Mouse (Mus musculus): Measurements from ENCODE around the gene Bsdc1.
"Not testable (repeated sequence)": the region's sequence is repeated elsewhere in the genome, so short reads cannot be mapped to it uniquely, and the experiment has no call there.

The Bsdc1 gene

GRCm38 (mm10) chr4:129461183-129461960 is at the start of gene Bsdc1:
Gene Bsdc1, plus strand, starts transcription at chr4:129461581.
- peak; percentile 99 for DNase-seq (ENCODE audit: low read depth in 1 of 2, low spot score in 2 of 2)

DNA sequence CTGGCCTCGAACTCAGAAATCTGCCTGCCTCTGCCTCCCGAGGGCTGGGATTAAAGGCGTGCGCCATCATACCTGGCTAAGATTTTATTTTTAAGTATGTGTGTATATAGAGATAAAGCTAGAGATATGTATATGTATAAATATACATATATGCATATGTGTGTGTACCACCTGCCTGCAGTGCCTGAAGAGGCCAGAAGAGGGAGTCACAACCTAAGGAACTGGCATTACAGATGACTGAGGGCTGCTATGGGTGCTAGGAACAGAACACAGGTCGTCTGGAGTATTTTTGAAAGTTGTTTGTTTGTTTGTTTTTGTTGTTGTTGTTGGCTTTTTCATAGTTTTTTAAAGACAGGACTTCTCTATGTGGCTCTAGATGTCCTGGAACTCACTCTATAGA is 45.5 kb upstream of the Bsdc1 start:
- DNase-seq (ENCODE audit: low read depth in 1 of 2, low spot score in 2 of 2), result no peak

GRCm38 (mm10) chr4:129416478-129416877 is 44.9 kb upstream of the Bsdc1 start:
- DNase-seq (ENCODE audit: low read depth in 1 of 2, low spot score in 2 of 2), result no peak

- DNase-seq (ENCODE audit: low read depth in 1 of 2, low spot score in 2 of 2), result no peak
These were observed 43.1 kb upstream of the Bsdc1 start for GRCm38 (mm10) chr4:129418321-129418720.

DNA sequence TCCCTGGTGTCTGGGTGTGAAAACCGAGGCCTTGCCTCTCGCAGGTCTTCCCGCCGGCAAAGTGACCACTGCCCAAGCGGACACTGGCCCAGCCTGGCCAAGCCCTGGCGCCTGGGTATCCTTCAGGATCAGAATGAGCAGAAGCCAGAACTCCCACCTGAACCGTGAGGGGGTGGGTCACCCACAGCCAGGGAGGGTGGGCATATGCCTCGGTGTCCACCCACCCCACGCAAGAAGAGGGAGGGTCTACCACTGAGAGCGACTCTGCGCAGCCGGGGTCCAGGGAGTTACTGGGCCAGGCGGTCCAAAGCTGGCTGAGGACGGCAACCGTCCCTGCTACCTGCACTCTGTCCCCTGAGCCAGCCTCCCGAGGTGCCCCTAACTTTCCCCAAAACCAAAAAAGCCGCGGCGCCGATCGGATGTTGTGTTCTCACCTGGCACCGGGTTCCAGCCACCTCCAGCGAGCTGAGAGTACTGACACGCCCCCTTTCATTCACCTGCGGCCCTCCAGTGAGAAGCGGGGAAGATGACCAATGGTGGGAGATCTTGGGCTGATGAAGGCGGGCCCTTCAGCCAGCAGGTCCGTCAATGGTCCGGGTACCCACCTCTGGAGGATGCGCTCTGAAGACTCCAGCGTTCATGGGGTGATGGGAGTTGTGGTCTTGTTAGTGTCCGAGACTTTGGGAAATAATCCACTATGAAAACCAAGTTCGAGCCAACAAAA is 20.9 kb upstream of the Bsdc1 start, which contains the start of gene Zbtb8b:
TSS of gene Zbtb8b (minus strand) at position 514 of the 724 bp plus-strand sequence.
- DNase-seq (ENCODE audit: low read depth in 1 of 2, low spot score in 2 of 2), result no peak

GRCm38 (mm10) chr4:129441145-129441544 is 20.2 kb upstream of the Bsdc1 start:
- no peak for DNase-seq (ENCODE audit: low read depth in 1 of 2, low spot score in 2 of 2)

DNA sequence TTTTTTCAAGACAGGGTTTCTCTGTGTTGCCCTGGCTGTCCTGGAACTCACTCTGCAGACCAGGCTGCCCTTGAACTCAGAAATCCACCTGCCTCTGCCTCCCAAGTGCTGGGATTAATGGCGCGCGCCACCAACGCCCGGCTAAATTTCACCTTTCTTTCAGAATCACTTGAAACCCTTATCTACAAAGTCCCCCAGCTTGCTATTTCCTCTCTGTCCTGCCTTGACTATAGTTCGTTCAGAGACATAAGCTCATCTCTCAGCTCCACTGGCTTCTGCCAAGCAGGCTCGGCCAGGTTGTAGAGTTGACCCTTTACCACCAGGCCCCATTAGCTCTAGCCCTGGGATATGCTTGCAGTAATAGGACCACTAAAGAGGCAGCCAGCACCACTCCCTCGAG is 14.0 kb upstream of the Bsdc1 start:
- no peak for DNase-seq (ENCODE audit: low read depth in 1 of 2, low spot score in 2 of 2)

DNA sequence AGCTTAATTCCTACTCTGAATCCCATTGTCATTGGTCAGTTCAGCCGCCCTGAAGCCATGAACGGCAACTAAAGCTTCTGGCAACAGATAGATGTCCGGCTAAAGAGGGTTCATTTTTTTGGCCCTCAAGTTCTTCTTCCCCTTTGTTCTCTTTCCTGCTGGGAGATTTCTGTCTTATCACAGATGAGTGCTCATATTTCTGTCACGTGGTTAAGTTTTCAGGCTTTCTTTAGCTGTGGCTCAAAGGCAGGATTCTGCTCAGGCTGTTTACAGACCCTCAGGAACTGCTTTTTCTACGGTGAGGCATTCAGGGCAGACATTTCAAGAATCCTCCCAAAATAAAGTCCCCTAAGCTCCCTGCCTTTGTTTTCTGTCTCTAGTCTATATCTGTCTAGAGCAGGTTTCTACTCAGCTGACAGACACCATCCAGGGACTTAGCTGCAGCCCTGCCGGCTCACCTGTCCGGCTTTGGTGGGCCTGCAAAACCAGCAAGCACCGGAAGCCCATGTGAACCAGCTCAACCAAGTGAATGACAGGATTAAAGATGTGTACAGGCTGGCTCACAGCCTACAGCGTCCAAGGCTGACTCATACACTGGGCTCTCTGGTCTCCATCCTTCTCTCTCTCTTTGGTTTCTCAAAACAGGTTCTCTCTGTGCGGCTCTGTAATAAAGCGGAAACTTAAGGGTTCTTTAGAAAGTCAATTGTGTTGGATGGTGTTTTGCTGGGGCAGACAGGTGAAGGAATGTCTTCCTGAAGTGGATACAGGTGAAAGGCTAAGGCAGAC is 13.4 kb upstream of the Bsdc1 start:
- DNase-seq (ENCODE audit: low read depth in 1 of 2, low spot score in 2 of 2), result no peak

DNA sequence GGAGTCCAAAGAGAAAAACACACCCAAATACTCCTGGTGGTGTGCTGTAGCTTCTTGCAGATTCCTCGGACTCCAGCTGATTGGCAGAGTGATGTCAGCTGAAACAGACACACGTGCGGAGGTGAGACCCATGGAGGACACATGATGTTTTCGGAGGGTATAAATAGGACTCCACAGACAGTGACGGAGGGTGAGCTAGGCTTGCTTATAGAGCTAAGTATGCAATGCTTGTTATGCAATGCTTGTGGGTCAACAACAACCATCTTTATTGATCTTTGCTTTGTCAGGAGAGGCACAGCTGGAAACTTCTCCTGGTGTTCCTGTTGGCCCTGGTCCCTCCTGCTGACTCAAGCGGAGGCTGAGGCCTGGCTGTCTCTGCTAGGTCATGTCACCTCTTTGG is 12.7 kb upstream of the Bsdc1 start:
- DNase-seq (ENCODE audit: low read depth in 1 of 2, low spot score in 2 of 2), result no peak

DNA sequence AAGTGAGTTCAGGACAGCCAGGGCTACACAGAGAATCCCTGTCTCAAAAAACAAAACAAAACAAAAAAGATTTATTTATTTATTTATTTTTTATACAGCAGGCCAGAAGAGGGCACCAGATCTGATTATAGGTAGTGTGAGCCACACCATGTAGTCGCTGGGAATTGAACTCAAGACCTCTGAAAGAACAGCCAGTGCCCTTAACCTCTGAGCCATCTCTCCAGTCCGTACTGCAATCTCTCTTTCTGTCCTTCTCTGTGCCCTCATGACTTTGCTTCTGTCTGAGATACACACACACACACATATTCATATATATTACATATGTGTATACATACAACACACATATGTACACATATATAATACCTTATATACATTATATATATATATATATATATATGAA is 10.5 kb upstream of the Bsdc1 start:
- DNase-seq (ENCODE audit: low read depth in 1 of 2, low spot score in 2 of 2), result no peak

GRCm38 (mm10) chr4:129451471-129452169 is 9.8 kb upstream of the Bsdc1 start:
- DNase-seq (ENCODE audit: low read depth in 1 of 2, low spot score in 2 of 2), result no peak

DNA sequence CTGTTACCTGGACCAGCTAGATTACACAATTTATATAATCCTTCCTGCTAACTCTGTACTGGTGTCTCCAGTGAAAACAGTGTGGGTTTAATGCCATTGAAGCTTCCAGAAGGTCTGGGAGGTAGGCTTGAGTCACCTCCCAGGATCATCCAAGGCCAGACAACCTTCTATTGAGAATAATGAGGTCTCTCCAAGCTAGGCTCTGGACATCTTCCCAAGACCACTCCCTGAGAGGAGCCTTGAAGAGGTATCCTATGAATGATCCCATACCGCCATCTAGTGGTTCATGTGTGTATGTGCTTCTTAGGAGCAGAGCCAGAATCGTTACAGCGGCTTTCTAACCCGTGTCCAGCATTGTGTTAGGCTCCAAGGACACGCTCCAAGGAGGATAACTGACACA is 6.1 kb upstream of the Bsdc1 start:
- DNase-seq (ENCODE audit: low read depth in 1 of 2, low spot score in 2 of 2), result peak; percentile 16 to 26

- no peak for DNase-seq (ENCODE audit: low read depth in 1 of 2, low spot score in 2 of 2)
These were observed 5.3 kb upstream of the Bsdc1 start for GRCm38 (mm10) chr4:129456126-129456525.

DNA sequence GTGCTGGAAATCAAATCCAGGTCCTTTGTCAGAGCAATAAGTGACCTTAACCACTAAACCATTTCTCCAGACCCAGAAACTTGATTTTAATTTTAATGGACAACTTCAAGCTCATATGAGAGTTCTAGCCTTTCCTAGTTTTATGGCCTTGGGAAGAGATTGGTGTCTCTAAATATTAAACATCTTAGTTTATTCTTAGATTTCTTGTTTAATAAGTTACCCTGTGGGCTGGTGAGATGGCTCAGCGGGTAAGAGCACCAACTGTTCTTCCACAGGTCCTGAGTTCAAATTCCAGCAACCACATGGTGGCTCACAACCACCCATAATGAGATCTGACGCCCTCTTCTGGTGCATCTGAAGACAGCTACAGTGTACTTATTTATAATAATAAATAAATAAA is 4.1 kb upstream of the Bsdc1 start:
- DNase-seq (ENCODE audit: low read depth in 1 of 2, low spot score in 2 of 2), result not testable (repeated sequence)

DNA sequence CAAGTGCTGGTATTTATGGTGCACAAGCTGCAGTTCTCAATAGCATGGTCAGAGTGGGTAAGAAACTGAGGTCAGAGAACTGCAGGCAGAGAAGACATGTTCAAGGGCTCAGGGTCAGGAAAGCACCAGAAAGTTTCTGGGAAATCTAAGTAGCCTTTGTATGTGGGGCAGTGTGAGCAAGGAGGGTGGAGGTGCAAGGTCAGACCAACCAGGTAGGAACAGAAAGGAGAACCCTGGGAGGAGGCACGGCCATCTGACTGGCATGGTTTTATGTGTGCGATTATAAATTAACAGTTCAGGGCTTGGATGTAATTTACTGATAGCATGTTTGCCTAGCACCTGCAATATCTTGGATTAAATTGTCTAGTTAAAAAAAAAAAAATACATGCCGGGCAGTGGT is 1.7 kb upstream of the Bsdc1 start:
- DNase-seq (ENCODE audit: low read depth in 1 of 2, low spot score in 2 of 2), result no peak

- DNase-seq (ENCODE audit: low read depth in 1 of 2, low spot score in 2 of 2), result no peak
These were observed 576 bp upstream of the Bsdc1 start for GRCm38 (mm10) chr4:129460827-129461182.

GRCm38 (mm10) chr4:129462118-129462517 is 737 bp downstream of the Bsdc1 start:
- no peak for DNase-seq (ENCODE audit: low read depth in 1 of 2, low spot score in 2 of 2)

DNA sequence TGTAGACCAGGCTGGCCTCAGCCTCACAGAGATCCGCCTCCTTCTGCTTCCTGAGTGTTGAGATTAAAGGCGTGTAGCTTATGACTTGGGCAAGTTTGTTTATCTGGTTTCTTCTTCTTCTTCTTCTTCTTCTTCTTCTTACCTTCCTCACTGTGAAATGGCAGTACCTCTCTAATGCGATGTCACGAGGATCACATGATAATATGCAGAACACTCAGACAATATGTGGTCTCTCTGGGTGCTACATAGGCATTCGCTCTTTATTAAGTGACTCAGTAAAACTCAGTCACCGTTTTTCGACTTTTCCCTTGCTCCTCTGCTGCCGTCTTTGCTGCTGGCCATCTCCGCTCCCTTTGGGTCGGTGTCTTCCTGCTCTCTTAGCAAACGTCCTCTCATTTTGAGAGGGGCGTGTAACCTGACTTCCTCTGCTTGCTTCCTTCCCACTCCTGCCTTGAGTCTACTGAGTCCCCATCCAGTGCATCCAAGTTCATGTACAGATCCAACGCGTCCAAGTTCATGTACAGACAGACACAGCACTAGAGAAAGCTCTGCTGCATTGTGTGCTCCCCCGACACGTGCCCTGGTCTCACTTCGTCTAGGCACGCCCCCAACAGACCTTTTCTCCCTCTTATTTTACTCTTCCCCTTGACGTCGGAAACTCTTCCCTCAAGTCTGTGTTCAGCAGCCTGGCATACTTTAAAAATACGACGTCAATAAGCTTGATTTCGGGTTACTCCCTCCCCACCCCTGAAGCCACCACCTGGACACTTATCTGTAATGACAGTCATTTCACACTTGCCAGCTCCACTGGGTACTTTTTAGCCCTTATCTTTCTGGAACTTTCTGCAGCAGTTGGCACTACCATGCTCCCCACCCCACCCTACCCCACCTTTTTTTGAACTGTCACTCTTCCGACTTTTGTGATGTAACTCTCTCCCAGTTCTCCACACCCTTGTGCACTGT is 2.0 kb downstream of the Bsdc1 start:
- no peak for DNase-seq (ENCODE audit: low read depth in 1 of 2, low spot score in 2 of 2)

- DNase-seq (ENCODE audit: low read depth in 1 of 2, low spot score in 2 of 2), result no peak
These were observed 3.0 kb downstream of the Bsdc1 start for GRCm38 (mm10) chr4:129464286-129464815.

GRCm38 (mm10) chr4:129476047-129476446 is 14.7 kb downstream of the Bsdc1 start:
- no peak for DNase-seq (ENCODE audit: low read depth in 1 of 2, low spot score in 2 of 2)

Data from monocyte, adult 2 months (primary cell).